Mouse (Mus musculus) cortical plate, adult 2 months (tissue): Measurements from ENCODE around the gene Lats2. TPM values are rescaled to one million over a fixed set of nuclear protein-coding genes. Genes with fewer than 3 reads are reported as not detected.

Source experiments
- H3K27ac ChIP-seq: fragments of 200-500 bp; 2 replicates; pipeline ENCODE4 v1.5.1; 2012; ENCODE audit warnings: low read length, control low read depth, inconsistent platforms; ENCODE audit not compliant: insufficient read depth
- H3K4me1 ChIP-seq: fragments of 200-500 bp; 2 replicates; pipeline ENCODE4 v1.6.1; 2011; ENCODE audit warnings: low read length; ENCODE audit not compliant: control insufficient read depth, insufficient read depth
- H3K4me3 ChIP-seq: fragments of 200-500 bp; 2 replicates; pipeline ENCODE4 v1.5.1; 2011; ENCODE audit warnings: mild to moderate bottlenecking, low read length, control low read depth; ENCODE audit not compliant: insufficient read depth
- CTCF ChIP-seq: fragments of 200-500 bp; IDR thresholded peaks from 2 replicates; pipeline ENCODE4 v1.5.1; 2011; ENCODE audit warnings: mild to moderate bottlenecking, control low read depth, low read length; ENCODE audit not compliant: insufficient read depth; ENCODE audit errors: extremely low read depth
- POLR2A ChIP-seq: fragments of 200-500 bp; IDR thresholded peaks from 2 replicates; pipeline ENCODE4 v1.6.1; 2011; ENCODE audit warnings: mild to moderate bottlenecking, low read length, control low read depth; ENCODE audit not compliant: insufficient read depth; ENCODE audit errors: extremely low read depth
- polyA plus RNA-seq: library from polyadenylated mRNA; depleted of rRNA; stranded (reverse); fragments of >200 nt; gene quantifications from 2 replicates; pipeline ENCODE4 v1.2.3, GENCODE M21; 2012

Lats2 gene
- polyA plus RNA-seq, 1 experiment: 14.4 TPM

DNA sequence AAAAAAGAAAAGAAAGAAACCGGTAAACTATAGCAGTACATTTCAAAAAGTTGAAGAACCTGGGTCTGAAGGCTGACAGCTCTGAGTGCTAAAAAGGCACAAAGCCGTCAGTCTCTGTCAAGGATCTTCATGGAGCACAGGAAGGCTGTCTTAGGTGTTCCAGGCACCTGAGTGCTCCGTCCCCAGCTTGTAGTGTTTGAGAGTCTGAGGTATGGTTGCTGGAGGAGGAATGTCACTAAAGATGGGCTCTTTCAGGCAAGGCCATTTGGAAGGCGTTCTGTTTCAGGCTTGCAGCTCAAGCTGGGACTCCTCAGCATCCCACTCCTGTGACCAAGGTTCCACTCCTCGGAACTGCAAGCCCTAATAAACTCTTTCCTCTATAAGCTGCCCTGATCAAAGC lies 70.7 kb downstream of the Lats2 start:
- Histone ChIP-seq H3K27ac (no peak overlapping the region), H3K4me3 (no peak overlapping the region), H3K4me1 (no peaks in the 10 kb centered on the region)
- TF ChIP-seq POLR2A: no peak
- TF ChIP-seq CTCF: no peak

DNA sequence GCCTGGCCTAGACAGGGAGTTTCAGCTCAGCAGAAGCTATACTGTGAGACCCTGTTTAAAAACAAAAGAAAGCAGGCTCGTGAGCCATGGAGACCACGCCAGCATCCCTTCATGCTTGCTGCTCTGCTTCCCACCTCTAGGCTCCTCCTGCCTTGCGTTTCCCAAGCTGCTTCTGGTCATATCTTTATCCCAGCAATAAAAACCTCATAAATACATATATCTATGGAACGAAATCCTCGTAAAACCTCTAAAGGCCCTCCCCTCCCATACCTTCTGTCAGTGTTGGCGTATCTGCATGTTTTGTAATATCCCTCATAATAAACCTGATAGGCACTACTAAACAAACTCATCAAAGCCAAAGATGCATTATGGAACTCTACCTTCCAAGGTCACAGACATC lies 71.5 kb downstream of the Lats2 start:
- no peaks in the 10 kb centered on the region for H3K4me1 ChIP-seq
- no peak overlapping the region for H3K27ac ChIP-seq
- H3K4me3 ChIP-seq: no peak overlapping the region
- no peak for TF ChIP-seq POLR2A

DNA sequence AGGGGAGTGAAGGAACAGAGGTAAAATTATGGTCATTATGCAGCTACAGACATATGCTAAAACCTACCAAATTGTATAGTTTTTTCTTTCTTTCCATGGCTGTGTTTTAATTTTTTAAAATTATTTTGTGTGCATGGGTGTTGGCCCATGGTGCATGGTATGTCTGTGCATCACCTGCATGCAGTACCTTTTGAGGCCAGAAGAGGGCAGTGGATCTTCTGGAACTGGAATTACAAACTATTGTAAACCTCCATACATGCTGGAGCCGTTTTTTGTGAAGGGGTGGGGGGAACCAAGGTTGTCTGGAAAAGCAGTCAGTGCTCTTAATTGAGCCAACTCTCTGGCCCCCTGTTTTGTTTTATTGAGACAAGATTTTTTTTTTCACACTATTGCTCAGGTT lies 73.6 kb downstream of the Lats2 start:
- no peaks in the 10 kb centered on the region for H3K4me1 ChIP-seq
- TF ChIP-seq POLR2A: no peak
- peak; percentile 72 for TF ChIP-seq CTCF
- H3K27ac ChIP-seq: no peak overlapping the region
- H3K4me3 ChIP-seq: no peak overlapping the region

DNA sequence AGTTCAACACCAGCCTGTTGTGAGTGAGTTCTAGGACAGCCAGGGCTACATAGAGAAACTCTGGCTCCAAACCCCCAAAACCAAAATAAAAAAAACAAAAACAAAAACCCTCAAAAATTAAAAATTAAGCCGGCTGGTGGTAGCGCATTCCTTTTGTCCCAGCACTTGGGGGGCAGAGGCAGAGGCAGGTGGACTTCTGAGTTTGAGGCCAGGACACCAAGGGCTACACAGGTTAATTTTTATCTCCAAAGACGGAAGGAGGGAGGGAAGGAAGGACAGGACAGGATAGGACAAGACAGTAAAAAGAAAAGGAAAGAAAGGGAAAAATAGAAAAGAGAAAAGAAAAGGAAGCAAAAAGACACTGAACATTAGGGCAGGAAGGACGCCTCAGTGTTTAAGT lies 75.4 kb downstream of the Lats2 start:
- Histone ChIP-seq H3K4me3 (no peak overlapping the region), H3K4me1 (no peaks in the 10 kb centered on the region), H3K27ac (no peak overlapping the region)
- TF ChIP-seq CTCF: no peak
- TF ChIP-seq POLR2A: no peak

DNA sequence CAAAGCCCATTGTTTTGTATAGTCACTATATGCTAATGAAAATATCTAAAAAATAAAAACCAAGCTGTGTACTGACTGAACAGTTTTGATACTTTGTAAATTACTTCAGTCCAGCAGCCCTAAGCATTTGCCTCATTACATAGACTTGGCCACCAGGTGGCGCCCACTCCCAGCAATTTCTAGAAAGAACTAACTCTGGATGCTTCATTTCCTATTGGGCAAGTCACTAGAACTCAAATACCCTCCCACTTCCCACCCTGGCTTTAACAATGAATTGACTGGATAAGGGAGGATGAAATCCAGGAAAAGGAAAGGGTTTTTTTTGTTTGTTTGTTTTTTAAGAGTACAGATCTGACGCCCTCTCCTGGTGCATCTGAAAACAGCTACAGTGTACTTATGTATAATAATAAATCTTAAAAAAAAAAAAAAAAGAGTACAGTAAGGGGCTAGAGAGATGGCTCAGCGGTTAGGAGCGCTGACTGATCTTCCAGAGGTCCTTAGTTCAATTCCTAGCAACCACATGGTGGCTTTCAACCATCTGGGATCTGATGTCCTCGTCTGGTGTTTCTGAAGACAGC lies 78.1 kb downstream of the Lats2 start:
- Histone ChIP-seq H3K4me3 (no peak overlapping the region), H3K27ac (no peak overlapping the region), H3K4me1 (no peaks in the 10 kb centered on the region)
- TF ChIP-seq POLR2A (no peak), CTCF (peak; percentile 73)

DNA sequence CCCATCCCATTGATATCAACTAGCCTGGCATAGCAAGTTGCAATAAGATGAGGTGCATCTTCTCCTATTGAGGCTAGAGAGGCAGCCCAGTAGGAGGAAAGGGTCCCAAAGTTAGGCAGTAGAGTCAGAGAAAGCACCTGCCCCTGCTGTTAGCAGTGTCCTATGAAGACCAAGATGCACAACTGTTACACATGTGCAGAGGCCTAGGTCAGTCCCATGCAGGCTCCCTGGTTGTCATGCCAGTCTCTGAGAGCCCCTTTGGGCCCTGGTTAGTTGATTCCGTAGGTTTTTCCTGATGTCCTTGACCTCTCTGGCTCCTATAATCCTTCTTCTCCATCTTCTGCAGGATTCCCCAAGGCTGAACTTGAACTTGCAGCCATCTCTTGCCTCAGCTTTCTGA lies 78.7 kb downstream of the Lats2 start:
- no peaks in the 10 kb centered on the region for H3K4me1 ChIP-seq
- H3K27ac ChIP-seq: no peak overlapping the region
- H3K4me3 ChIP-seq: no peak overlapping the region
- TF ChIP-seq POLR2A (no peak), CTCF (no peak)

DNA sequence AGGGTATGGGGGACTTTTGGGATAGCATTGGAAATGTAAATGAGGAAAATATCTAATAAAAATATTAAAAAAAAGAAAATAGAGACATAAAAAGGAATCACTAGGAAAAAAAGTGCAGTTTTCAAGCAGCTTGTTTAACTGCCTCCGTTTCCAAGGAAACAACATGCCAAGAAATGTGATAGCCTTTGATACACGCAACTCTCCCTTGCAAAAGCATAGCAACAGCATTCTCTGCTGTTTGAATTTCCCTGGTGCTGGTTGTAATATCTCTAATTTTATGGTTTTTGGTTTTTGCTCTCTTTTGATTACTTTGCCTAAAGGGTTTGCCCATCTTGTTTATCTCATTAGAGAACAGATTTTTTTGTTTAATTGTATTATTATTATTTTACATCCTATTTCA lies 82.7 kb downstream of the Lats2 start:
- H3K4me3 ChIP-seq: no peak overlapping the region
- no peaks in the 10 kb centered on the region for H3K4me1 ChIP-seq
- TF ChIP-seq POLR2A: no peak
- no peak for TF ChIP-seq CTCF

DNA sequence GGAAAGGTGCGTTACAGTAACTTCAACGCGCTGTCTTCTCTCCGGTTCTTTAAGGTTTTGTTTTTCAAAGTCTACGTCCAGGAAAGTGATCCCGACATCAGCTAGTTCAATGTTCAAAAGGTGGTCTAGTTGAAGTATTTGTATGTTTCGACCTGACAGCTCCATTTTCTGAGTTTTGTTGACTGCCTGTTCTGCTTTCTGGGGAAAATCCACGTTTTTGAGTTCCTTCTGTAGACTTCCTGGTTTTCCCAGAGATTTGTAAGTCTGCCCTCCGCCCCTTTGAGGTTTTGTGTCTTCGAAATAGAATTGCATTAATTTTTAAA lies 92.6 kb downstream of the Lats2 start:
- Histone ChIP-seq H3K4me1 (no peaks in the 10 kb centered on the region), H3K4me3 (peak overlapping the region; percentile 100), H3K27ac (no peak overlapping the region)
- TF ChIP-seq POLR2A (no peak), CTCF (no peak)

More for the DNA sequence above, 82.7 kb downstream of the Lats2 start:
- no peak overlapping the region for H3K27ac ChIP-seq

DNA sequence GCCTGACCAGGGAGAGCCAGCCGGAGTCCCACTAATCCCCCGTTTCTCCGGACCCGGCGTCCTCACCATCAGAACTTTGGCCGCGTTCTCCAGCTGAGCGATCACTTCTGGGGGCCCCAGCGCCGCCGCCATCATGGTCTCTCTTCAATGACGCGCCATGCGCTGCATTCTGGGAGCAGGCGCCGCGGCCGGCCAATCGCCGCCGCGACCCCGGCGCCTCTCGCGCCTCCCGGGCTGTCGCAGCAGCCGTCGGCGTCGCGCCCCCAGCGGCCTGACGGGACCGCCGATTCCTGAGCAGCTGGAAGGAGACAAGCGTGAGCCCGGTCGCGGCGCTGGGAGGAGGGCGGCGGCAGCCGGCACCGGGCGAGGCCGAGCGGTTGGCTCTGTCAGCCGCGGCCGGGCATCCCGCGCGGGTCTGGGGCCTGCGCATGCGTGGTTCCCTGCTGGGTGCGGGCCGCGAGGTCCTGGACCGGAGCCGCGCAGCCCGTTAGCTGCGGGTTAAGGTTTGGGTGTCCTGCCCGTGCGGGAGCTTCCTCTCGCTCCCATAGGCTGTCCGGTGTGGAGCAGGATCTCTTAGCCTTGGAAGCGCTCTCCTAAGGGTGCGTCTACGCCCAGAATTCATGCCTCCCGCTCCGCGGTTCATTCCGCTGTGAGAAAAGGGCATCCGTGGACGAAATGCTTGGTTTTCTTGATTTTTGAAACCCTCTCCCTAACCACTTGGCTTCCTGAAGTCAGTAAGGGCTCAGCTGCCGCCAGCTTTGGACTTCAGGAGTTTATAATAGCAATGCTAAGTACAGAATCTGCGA lies 93.2 kb downstream of the Lats2 start, which contains the start of gene Xpo4:
TSS of gene Xpo4 (minus strand) at position 609 of the 806 bp plus-strand sequence.
- H3K4me1 ChIP-seq: no peaks in the 10 kb centered on the region
- TF ChIP-seq POLR2A: 0 out of 2 replicates have a peak, but pooled peaks have one; percentile 33
- TF ChIP-seq CTCF: no peak
- H3K4me3 ChIP-seq: peak within 1 kb of the TSS; percentile 100
- peak within 1 kb of the TSS; percentile 79; the same call in 1 of the 2 replicates for H3K27ac ChIP-seq

DNA sequence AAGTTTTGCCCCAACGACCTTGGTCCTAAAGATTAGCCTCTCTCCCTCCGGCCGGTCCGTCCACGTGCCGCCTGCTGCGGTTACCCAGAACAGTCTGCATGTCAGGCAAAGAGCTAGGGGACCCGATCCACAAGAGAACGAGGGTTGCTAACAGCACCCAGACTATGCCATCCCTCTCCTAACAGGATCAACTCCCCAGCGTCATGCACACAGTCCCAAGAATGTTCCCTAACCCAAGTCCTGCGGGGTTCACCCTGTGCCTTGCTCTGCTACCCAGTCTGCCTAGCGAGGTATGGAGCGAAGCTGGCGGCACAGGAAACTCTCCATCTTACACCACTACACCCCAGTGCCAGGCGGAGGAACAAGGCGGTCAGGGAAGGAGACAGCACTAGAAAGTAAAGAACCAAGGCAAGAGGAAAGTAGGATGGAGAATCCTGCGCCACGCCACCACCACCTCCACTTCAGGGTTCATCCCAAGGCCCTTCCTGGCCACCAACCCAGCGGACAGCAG lies 93.8 kb downstream of the Lats2 start:
- TF ChIP-seq CTCF (no peak), POLR2A (no peak)
- no peaks in the 10 kb centered on the region for H3K4me1 ChIP-seq
- peak overlapping the region; percentile 100 for H3K4me3 ChIP-seq
- no peak overlapping the region; the same call in 1 of the 2 replicates for H3K27ac ChIP-seq
